Mouse (Mus musculus) bone marrow, adult 2 months (tissue): ENCODE measurements around the gene Hrg.

ENCODE experiments used
- CTCF ChIP-seq: fragments of 200-500 bp; IDR thresholded peaks from 2 replicates; pipeline ENCODE4 v1.5.1; 2011; ENCODE audit warnings: low read length, control low read depth; ENCODE audit not compliant: control insufficient read depth, insufficient read depth
- POLR2A ChIP-seq: fragments of 200-500 bp; IDR thresholded peaks from 2 replicates; pipeline ENCODE4 v1.6.1; 2011; ENCODE audit warnings: low read depth, mild to moderate bottlenecking, control low read depth, low read length, borderline replicate concordance; ENCODE audit not compliant: control insufficient read depth

DNA sequence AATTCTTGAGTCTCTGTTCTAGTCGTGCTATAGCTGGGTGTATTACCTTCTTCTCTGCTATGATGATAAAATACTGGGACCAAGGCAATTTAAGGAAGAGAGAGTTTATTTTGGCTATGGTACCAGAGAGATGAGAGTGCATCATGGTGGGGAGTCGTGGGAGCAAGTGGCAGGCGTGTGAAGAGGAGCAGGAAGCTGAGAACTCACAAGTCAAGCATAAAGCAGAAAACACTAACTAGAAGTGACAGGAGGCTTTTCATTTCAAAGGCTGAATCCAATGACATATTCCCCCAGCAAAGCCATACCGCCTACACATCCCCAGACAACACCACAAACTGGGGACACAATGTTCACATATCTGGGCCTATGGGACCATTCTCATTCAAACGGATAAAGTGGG, 11.4 kb downstream of the Hrg start:
- TF ChIP-seq CTCF, result no peak
- TF ChIP-seq POLR2A, result no peak
